Mouse (Mus musculus) skeletal muscle tissue, adult 2 months (tissue): ENCODE results near the gene Gata5.

Experiments used
- DNase-seq: peaks from one replicate; pipeline ENCODE4 v3.0.0-alpha.2; 2012; ENCODE audit warnings: low read depth, low spot score

The Gata5 gene

GRCm38 (mm10) chr2:180334551-180334986, at the start of gene Gata5:
Gata5 (minus strand) TSS chr2:180334699.
- DNase-seq: no peak

- peak; percentile 96 for DNase-seq
Measured at GRCm38 (mm10) chr2:180376730-180377129, 42.2 kb upstream of the Gata5 start.

GRCm38 (mm10) chr2:180373256-180373655, 38.8 kb upstream of the Gata5 start:
- no peak for DNase-seq

GRCm38 (mm10) chr2:180368359-180368758, 33.9 kb upstream of the Gata5 start:
- peak; percentile 76 for DNase-seq

- no peak for DNase-seq
Measured at GRCm38 (mm10) chr2:180367350-180367749, 32.9 kb upstream of the Gata5 start.

- DNase-seq: no peak
Measured at GRCm38 (mm10) chr2:180363434-180363720, 28.9 kb upstream of the Gata5 start.

- DNase-seq: peak; percentile 95
Measured at GRCm38 (mm10) chr2:180362585-180363433, 28.3 kb upstream of the Gata5 start.

- peak; percentile 76 for DNase-seq
Measured at GRCm38 (mm10) chr2:180359062-180359461, 24.6 kb upstream of the Gata5 start.

- DNase-seq: no peak
Measured at GRCm38 (mm10) chr2:180353338-180353737, 18.8 kb upstream of the Gata5 start.

GRCm38 (mm10) chr2:180350700-180351099, 16.2 kb upstream of the Gata5 start:
- peak; percentile 59 for DNase-seq

GRCm38 (mm10) chr2:180346820-180347497, 12.5 kb upstream of the Gata5 start:
- DNase-seq: peak; percentile 75

- DNase-seq: no peak
Measured at GRCm38 (mm10) chr2:180343092-180343491, 8.6 kb upstream of the Gata5 start.

GRCm38 (mm10) chr2:180342189-180342588, 7.7 kb upstream of the Gata5 start:
- DNase-seq: no peak

- no peak for DNase-seq
Measured at GRCm38 (mm10) chr2:180341229-180341628, 6.7 kb upstream of the Gata5 start.

- no peak for DNase-seq
Measured at GRCm38 (mm10) chr2:180339886-180340285, 5.4 kb upstream of the Gata5 start.

GRCm38 (mm10) chr2:180333778-180334550, 535 bp downstream of the Gata5 start:
- no peak for DNase-seq

GRCm38 (mm10) chr2:180329466-180329865, 5.0 kb downstream of the Gata5 start:
- no peak for DNase-seq

- DNase-seq: no peak
Measured at GRCm38 (mm10) chr2:180322674-180323355, 11.7 kb downstream of the Gata5 start.

- no peak for DNase-seq
Measured at GRCm38 (mm10) chr2:180320216-180320615, 14.3 kb downstream of the Gata5 start.

GRCm38 (mm10) chr2:180317591-180317990, 16.9 kb downstream of the Gata5 start:
- no peak for DNase-seq

- DNase-seq: no peak
Measured at GRCm38 (mm10) chr2:180314292-180314691, 20.2 kb downstream of the Gata5 start.

- no peak for DNase-seq
Measured at GRCm38 (mm10) chr2:180311147-180311546, 23.4 kb downstream of the Gata5 start.
